Mouse (Mus musculus): ENCODE data around the gene Xpo6. TPM values are rescaled to one million over a fixed set of nuclear protein-coding genes. Genes with fewer than 3 reads are reported as not detected.

The Xpo6 gene
- polyA plus RNA-seq, 1 experiment = 109 TPM

DNA sequence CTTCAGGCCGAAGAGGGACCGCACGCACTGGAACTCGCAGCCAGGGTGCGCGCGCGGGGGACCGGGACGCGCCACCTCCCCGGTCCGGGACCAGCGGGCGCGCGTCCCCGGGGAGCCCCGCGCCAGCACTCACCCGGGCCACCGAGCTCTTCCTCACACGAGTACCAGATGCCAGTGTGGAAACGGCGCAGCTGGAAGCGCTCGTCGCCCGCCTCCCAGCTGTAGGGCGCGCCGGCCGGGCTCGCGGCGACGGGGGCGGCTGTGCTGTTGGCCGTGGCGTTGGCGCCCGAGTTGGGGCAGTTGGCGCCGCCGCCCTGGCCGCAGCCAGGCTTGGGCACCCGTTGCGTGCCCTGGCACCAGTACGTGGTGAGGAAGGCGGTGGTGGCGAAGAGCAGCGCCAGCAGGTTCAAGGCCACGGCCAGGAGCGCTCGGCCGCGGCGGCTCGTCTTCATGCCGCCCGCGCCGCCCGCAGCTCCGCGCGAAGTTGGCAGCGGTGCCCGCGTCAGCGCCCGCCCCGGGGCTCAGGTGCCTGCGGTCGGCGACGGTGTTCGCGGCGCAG, 118.5 kb downstream of the Xpo6 start:
- TF ChIP-seq GATA1 (IDR thresholded peaks at IDR 0.05; ENCODE audit: low read length) = no peak

DNA sequence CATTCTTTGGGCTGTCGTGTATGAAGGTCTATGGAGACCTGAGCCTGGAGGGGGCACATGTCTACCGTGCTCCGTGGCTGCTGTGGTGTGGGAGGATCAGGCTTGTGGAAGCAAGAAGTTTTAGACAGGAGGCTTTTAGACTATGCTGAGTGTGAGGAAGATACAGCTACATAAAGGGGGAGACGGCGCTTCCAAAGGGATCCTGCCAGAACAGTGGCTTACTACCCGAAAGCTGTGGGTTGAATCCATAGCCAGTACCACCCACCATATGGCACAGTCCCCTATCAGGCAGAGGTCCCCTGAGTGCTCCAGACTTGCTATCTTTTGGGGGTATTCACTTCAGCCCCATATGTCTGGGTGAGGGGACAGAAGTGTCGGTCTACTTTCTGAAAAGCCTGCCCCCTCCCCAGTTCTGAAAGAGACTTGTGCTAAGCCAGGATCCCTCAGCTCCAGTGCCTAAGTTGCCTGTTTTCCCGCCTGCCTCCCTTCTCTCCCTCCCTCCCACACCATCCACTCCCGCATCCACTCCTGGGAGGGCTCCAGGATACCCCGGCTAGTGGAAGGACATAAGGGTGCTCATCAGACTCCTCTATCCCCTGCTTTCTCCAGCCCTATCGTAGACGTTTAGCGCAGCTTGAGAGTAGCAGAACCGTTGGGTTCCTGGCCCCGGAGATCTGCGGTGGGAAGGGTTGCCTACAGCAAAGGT, 119.2 kb downstream of the Xpo6 start:
- TF ChIP-seq GATA1 (IDR thresholded peaks at IDR 0.05; ENCODE audit: low read length) = no peak

DNA sequence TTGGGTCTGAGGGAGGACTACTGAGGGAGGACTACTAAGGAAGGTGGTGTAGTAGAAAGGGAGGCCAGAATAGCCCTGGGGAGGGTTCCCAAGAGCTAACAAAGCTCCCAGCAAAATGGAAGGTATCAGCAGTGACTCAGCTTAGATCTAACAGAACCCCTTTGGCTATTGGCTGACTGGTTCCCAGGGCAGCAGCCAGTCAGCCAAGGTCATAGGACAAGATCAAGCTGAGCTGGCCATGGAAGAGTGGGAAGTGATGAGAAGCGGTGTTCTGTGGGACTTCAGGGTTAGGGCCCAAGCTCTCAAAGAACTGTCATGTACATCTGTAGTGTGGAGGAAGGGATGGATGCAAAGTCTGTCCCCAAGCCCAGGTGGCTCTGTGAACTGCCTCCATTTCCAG, 123.4 kb downstream of the Xpo6 start:
- TF ChIP-seq GATA1 (IDR thresholded peaks at IDR 0.05; ENCODE audit: low read length) = no peak

DNA sequence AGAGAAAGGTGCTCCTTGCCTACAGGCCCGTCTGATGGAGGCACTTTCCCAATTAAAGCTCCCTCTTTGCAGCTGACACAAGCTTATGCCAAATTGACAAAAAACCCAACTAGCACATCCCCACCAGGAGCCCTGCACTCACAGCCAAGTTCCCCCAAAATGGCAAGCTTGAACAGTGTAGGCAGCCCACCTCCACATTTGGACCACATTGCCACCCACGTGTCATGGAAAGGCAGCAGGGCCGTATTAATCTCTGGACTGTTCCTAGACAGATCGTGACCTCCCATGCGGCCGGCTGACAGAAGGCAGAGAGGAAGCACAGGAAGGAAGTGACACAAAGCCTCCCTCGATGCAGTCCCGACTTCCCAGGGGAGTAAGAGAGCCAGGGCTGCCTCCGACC, 125.2 kb downstream of the Xpo6 start:
- no peak for TF ChIP-seq GATA1 (IDR thresholded peaks at IDR 0.05; ENCODE audit: low read length)

DNA sequence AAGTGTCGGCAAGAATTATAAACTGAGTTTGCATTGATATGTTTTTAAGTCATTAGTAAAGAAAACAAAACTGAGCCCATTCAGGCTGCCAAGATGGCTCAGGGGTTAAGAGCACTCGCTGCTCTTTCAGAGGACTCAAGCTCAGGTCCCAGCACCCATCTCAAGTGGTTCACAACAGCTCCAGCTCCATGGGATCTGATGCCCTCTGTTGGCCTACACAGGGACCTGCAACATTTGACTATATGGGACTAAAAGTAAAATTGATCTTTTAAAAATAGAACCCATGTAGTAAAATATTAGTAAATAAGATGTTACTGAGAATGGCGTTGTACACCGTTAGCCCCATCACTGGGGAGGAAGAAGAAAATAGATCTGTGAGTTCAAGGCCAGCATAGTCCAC, 130.0 kb downstream of the Xpo6 start:
- TF ChIP-seq GATA1 (IDR thresholded peaks at IDR 0.05; ENCODE audit: low read length) = no peak

DNA sequence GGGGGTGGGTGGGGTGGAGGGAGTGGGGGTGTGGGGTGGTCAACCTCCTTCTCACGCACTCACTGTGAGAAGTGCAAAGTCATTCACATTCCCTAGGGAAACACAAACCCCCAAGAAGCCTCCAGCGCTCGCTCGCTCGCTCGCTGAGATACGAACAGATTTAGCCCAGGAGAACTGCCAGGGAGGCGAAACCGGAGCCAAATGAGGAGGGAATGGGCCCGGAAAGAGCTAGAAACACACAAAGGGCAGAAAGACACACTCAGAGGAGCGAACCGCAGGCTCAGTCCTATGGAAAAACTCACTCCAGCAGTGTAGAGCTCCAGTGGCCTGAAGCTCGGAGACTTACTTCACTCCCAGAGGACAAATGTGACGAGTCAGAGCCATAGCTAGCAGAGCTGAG, 133.5 kb downstream of the Xpo6 start:
- no peak for TF ChIP-seq GATA1 (IDR thresholded peaks at IDR 0.05; ENCODE audit: low read length)

DNA sequence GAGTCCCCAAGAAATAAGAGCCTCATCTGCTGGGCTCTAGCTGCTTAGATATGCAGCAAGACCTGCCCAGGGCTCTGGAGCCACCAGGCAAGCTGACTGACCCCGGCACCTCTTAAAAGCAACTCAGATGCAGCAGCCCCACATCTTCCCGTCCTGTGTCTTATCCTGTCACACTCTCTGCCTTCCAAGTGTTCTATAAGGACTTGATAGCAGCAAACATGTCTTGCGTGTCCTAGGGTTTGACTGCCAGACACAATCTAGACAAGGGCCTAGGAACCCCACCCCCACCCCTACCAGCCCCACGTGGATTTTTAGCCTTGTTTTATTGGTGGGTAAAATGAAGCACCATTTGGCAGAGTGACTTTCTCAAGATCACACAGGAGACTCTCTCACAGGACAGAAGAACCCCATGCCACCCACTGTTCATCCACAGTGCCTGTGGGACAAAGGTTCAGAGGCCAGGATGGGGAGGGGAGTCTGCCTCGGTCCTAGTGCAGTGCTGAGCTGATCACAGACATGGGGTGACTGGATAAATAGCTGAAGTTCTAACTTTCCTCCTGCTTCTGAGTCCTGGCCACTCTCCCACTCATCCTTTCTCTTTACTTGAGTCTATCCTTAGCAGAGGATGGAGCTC, 134.9 kb downstream of the Xpo6 start:
- no peak for TF ChIP-seq GATA1 (IDR thresholded peaks at IDR 0.05; ENCODE audit: low read length)

DNA sequence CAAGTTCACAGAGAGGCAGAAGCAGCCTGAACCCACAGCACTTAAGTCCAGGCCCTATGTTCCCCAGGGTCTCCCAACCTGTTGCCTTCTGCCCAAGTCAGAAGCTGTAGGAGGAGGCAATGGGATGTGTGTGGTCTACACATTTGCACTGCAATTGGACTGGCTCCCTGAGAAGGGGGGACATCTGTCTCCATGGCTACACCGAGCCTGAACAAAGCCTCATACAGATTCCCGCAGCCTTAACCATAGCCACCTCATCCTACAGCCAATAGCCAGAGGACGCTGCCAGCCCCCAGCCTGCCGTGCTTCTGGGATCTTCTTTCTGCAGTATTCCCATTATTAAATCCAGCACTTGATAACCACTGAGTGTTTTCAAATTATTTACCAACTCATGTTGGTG, 138.1 kb downstream of the Xpo6 start:
- no peak for TF ChIP-seq GATA1 (IDR thresholded peaks at IDR 0.05; ENCODE audit: low read length)

DNA sequence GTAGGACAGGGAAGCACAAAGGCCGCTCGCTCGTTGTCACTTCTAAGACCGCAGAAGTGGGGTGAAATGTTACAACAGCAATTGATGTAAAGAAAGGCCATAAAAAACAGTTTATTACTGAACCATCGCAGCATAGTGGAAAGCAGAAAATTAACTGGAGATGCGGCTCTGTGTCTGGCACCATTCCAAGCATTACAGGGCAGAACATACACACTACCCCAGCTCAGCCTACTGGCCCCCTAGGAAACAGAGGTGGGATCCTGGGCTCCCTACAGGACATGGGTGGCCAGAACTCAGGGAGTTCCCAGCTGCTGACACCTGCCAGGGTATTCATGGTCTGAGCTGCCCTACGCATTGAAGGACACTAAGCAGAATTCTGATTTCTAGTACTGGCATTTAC, 141.4 kb downstream of the Xpo6 start:
- no peak for TF ChIP-seq GATA1 (IDR thresholded peaks at IDR 0.05; ENCODE audit: low read length)

DNA sequence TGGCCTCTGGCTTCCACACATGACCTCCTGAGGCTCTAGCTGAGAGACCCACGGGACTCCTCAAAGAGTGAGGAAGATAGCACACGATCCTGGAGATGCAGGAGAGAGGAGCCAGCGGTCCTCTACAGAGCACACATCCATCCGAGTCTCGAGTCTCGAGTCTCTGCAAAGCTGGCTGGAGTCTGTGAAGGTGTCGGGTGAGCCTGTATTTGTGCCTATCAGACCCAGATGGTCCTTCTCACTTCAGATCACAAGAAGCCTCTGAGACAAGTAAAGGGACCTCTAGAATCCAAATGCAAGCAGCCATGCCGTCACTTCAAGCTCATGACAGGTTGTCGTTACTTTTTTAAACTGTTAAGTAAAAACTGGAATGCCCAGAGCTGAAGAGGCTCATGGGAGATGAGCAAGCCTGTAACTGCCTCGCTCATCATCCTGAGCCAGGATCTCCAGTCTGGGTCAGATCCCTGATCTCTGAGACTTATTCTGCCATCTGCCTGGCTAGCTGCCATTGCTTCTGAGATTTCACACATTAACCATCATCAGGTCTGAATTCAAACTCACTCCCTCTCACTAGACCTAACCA, 142.9 kb downstream of the Xpo6 start:
- no peak for TF ChIP-seq GATA1 (IDR thresholded peaks at IDR 0.05; ENCODE audit: low read length)

DNA sequence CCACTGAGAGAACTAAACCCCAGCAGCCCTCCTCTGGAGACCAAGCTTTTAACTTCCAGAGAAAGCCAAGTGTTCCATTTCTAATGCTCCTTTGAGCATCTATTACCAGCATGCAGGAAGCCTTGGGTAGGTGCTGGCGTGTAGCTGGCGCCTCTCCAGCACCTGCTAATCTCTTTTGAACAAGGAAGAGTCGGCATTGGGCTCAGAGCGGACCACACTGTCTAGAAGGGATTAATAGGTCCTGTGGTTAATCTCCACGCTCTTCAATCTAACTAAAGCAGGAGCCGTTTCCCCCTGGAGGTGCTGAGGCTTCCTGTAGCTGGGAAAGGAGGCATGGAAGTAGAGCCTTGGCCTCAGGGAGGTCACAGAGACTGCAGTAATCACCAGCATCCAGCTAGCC, 145.7 kb downstream of the Xpo6 start:
- TF ChIP-seq GATA1 (IDR thresholded peaks at IDR 0.05; ENCODE audit: low read length) = no peak

DNA sequence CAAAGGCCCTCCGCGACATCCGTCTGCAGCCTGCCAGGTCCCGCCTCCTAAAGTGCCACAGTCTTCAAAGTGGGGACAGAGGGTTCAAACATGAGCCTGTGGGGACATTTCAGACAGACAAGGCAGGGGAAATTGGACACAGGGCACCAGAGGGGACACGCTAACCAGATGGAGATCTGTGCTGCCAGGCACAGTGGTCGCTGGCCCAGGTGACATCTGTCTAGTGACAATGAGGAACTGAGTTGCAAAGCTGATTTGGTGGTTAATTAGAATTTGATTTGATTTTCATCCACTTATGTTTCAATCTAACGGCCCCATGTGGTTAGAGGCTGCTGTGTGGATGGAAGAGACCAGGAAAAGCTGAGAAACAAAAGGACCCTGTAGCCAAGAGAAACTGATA, 146.7 kb downstream of the Xpo6 start:
- TF ChIP-seq GATA1 (IDR thresholded peaks at IDR 0.05; ENCODE audit: low read length) = no peak

DNA sequence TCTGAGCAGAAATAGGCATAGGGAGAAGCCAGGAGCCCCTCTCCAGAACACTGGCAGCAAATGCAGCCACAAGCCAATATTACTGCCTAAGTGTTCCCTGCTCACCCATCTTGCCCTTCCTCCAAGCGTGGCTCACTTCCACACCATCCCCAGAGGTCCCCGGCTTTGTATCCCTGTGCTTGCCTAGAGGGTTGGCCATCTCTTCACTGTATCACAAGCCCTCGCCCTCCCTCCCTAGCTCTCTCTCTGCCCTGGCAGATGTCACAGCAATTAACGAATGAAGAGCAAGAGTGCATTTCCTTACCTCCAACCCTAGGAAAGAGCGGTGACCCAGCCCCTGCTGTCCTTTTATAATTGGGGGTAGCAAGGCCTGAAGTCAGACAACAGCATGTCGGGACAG, 148.4 kb downstream of the Xpo6 start:
- TF ChIP-seq GATA1 (IDR thresholded peaks at IDR 0.05; ENCODE audit: low read length) = no peak

Other genes starting within 250 kb of the Xpo6 start
- gene Gsg1l, start 118.1 kb downstream of the Xpo6 start, polyA plus RNA-seq (2012) = 0.02 TPM in 1 of 2 replicates, not detected in the other
- 0.49 and 0.53 TPM in 2 replicates for gene Sbk1, start 72.1 kb upstream of the Xpo6 start, polyA plus RNA-seq (2012)
- 39.8 and 40.7 TPM in 2 replicates for gene Lat, start 169.1 kb upstream of the Xpo6 start, polyA plus RNA-seq (2012)
- 73.9 and 89.7 TPM in 2 replicates for gene Spns1, start 176.9 kb upstream of the Xpo6 start, polyA plus RNA-seq (2012)
- gene Nfatc2ip, start 196.2 kb upstream of the Xpo6 start, polyA plus RNA-seq (2012) = 5.3 and 5.9 TPM in 2 replicates
- not detected in 2 replicates for gene Cd19, start 214.4 kb upstream of the Xpo6 start, polyA plus RNA-seq (2012)
- gene Rabep2, start 228.3 kb upstream of the Xpo6 start, polyA plus RNA-seq (2012) = 30.3 and 38.5 TPM in 2 replicates